ENCODE assay signal across 19 mouse cellular contexts in genomic region chr10:31538721-31539120, GRCm38 (mm10).
DNase-seq lines count a peak whose midpoint lies in the region; ATAC-seq and TF ChIP-seq lines count a peak whose summit lies in the region.
"Had no signal": no experiment of that assay in that cellular context is flagged by ENCODE, and none has a peak within 500 bp of the region (broad histone marks: within the 10 kb centered on the region; RNA-seq: fewer than 3 reads in every experiment).

No protein-coding gene starts in this region.

- peak overlapping the region; percentile 34; the same call in 1 of the 2 replicates for H3K27ac ChIP-seq in heart, embryonic 15.5 days
- no peak overlapping the region; the same call in 1 of the 2 replicates for H3K27ac ChIP-seq in heart, embryonic 11.5 days (ENCODE audit: low read depth, low read length)
- peak overlapping the region; percentile 70 for H3K27ac ChIP-seq in embryonic fibroblast, embryonic 13.5 days (ENCODE audit: insufficient read depth, low read length)
- peak overlapping the region; percentile 37; the same call in 1 of the 2 replicates for H3K27ac ChIP-seq in stomach, postnatal 0 days (replicated peaks)
- no peak overlapping the region for H3K27ac ChIP-seq in layer of hippocampus, adult 2 months
- H3K27ac ChIP-seq: embryonic facial prominence, embryonic 12.5 days; hindbrain, embryonic 13.5 days; hindbrain, postnatal 0 days had no signal

- no peaks in the 10 kb centered on the region for H3K36me3 ChIP-seq in heart, embryonic 15.5 days
- H3K36me3 ChIP-seq in heart, embryonic 11.5 days (ENCODE audit: control insufficient read depth, insufficient read depth, low read length): no peaks in the 10 kb centered on the region
- H3K36me3 ChIP-seq in stomach, postnatal 0 days (ENCODE audit: control insufficient read depth, insufficient read depth, low read length): no peaks in the 10 kb centered on the region
- H3K36me3 ChIP-seq: embryonic facial prominence, embryonic 12.5 days; hindbrain, embryonic 13.5 days had no signal

- TF ChIP-seq POLR2A in embryonic fibroblast, embryonic 13.5 days (IDR thresholded peaks at IDR 0.05; ENCODE audit: low read depth, low read length): no peak

- H3K9ac ChIP-seq in heart, embryonic 15.5 days: no peak overlapping the region
- H3K9ac ChIP-seq in heart, embryonic 11.5 days (ENCODE audit: low read depth, low read length): no peak overlapping the region
- no peak overlapping the region for H3K9ac ChIP-seq in stomach, postnatal 0 days (ENCODE audit: low read length)
- H3K9ac ChIP-seq: embryonic facial prominence, embryonic 12.5 days; hindbrain, embryonic 13.5 days had no signal

- DNase-seq in stomach, postnatal 0 days (ENCODE audit: low spot score): no peak
- DNase-seq in layer of hippocampus, adult 2 months (ENCODE audit: low spot score in 2 of 2): no peak
- DNase-seq in right cerebral cortex, postnatal 4 days: no peak
- DNase-seq: adrenal gland, adult 8-10 months; adrenal gland, postnatal 36 days; cerebellum, adult 2 months; cerebellum, postnatal 10 days; embryo, embryonic 11 days; gastrocnemius, postnatal 14 days; heart, postnatal 4 days; kidney, adult 11 months had no signal

- H3K4me2 ChIP-seq in heart, embryonic 15.5 days: no peak overlapping the region
- no peak overlapping the region for H3K4me2 ChIP-seq in heart, embryonic 11.5 days
- no peak overlapping the region for H3K4me2 ChIP-seq in stomach, postnatal 0 days (replicated peaks; ENCODE audit: low read depth)
- H3K4me2 ChIP-seq: embryonic facial prominence, embryonic 12.5 days; hindbrain, embryonic 13.5 days had no signal

- no peak for TF ChIP-seq CTCF in embryonic fibroblast, embryonic 13.5 days (IDR thresholded peaks at IDR 0.05; ENCODE audit: borderline replicate concordance, insufficient read depth, low read length)
- TF ChIP-seq CTCF in stomach, postnatal 0 days (IDR thresholded peaks at IDR 0.05; ENCODE audit: low read depth): no peak
- TF ChIP-seq CTCF in layer of hippocampus, adult 2 months (conservative IDR thresholded peaks at IDR 0.05): no peak

- no peak for TF ChIP-seq EP300 in stomach, postnatal 0 days (optimal IDR thresholded peaks at IDR 0.05)

- no peak for ATAC-seq in heart, embryonic 15.5 days (replicated peaks; ENCODE audit: insufficient number of reproducible peaks, insufficient read depth, low FRiP score, low read depth)
- no peak for ATAC-seq in heart, embryonic 11.5 days (replicated peaks; ENCODE audit: insufficient number of reproducible peaks, low FRiP score, low TSS enrichment)
- peak; percentile 56 for ATAC-seq in megakaryocyte, adult 5-6 weeks (ENCODE audit: poor library complexity, severe bottlenecking)
- peak; percentile 70; the same call in 1 of the 2 replicates for ATAC-seq in stomach, postnatal 0 days (ENCODE audit: low FRiP score, low TSS enrichment)
- ATAC-seq: forebrain, embryonic 16.5 days; hindbrain, postnatal 0 days had no signal

- no peak overlapping the region for H3K4me3 ChIP-seq in heart, embryonic 15.5 days
- no peak overlapping the region for H3K4me3 ChIP-seq in heart, embryonic 11.5 days (ENCODE audit: low read depth, low read length)
- H3K4me3 ChIP-seq in embryonic fibroblast, embryonic 13.5 days (ENCODE audit: insufficient read depth, low read length): no peak overlapping the region
- no peak overlapping the region for H3K4me3 ChIP-seq in stomach, postnatal 0 days (ENCODE audit: low read depth, low read length)
- H3K4me3 ChIP-seq in layer of hippocampus, adult 2 months: no peak overlapping the region
- H3K4me3 ChIP-seq: embryonic facial prominence, embryonic 12.5 days; hindbrain, embryonic 13.5 days had no signal

- WGBS in heart, embryonic 15.5 days: 57% methylated on average over 3 of the region's 3 CpGs
- WGBS in heart, embryonic 11.5 days (ENCODE audit: insufficient replicate concordance): 63% methylated on average over 3 of the region's 3 CpGs
- WGBS in stomach, postnatal 0 days: 66% methylated on average over 3 of the region's 3 CpGs

- peaks cover 15% of the 10 kb centered on the region for H3K4me1 ChIP-seq in heart, embryonic 15.5 days (replicated peaks)
- H3K4me1 ChIP-seq in heart, embryonic 11.5 days (ENCODE audit: control insufficient read depth, insufficient read depth, low read length): no peaks in the 10 kb centered on the region; the same call in 1 of the 2 replicates
- peaks cover 13% of the 10 kb centered on the region for H3K4me1 ChIP-seq in embryonic fibroblast, embryonic 13.5 days (ENCODE audit: control insufficient read depth, insufficient read depth, low read length)
- H3K4me1 ChIP-seq in stomach, postnatal 0 days (replicated peaks; ENCODE audit: control insufficient read depth, insufficient read depth): no peaks in the 10 kb centered on the region; the same call in 1 of the 2 replicates
- H3K4me1 ChIP-seq: embryonic facial prominence, embryonic 12.5 days; hindbrain, embryonic 13.5 days had no signal

- no peaks in the 10 kb centered on the region for H3K9me3 ChIP-seq in heart, embryonic 15.5 days (replicated peaks)
- H3K9me3 ChIP-seq in heart, embryonic 11.5 days (replicated peaks; ENCODE audit: control insufficient read depth, low read length): no peaks in the 10 kb centered on the region
- no peaks in the 10 kb centered on the region for H3K9me3 ChIP-seq in stomach, postnatal 0 days (ENCODE audit: control insufficient read depth, low read length)
- H3K9me3 ChIP-seq: embryonic facial prominence, embryonic 12.5 days; hindbrain, embryonic 13.5 days had no signal

- no peaks in the 10 kb centered on the region for H3K27me3 ChIP-seq in heart, embryonic 15.5 days
- H3K27me3 ChIP-seq in heart, embryonic 11.5 days (ENCODE audit: control insufficient read depth, insufficient read depth, low read length): no peaks in the 10 kb centered on the region
- no peaks in the 10 kb centered on the region for H3K27me3 ChIP-seq in stomach, postnatal 0 days (ENCODE audit: control insufficient read depth, insufficient read depth, low read length)
- H3K27me3 ChIP-seq: embryonic facial prominence, embryonic 12.5 days; hindbrain, embryonic 13.5 days had no signal

Comparison
In these comparisons a context has a peak if more than half of its experiments do, and no peak if none do; other contexts are left out.
1. H3K27ac ChIP-seq: peak in heart, embryonic 15.5 days (single experiment), embryonic fibroblast, embryonic 13.5 days (single experiment) and stomach, postnatal 0 days (single experiment); none in heart, embryonic 11.5 days (single experiment) and layer of hippocampus, adult 2 months (single experiment).
2. ATAC-seq: peak in megakaryocyte, adult 5-6 weeks (single experiment) and stomach, postnatal 0 days (single experiment); none in heart, embryonic 15.5 days (single experiment) and heart, embryonic 11.5 days (single experiment).